Mouse (Mus musculus): Measurements from ENCODE around the gene Cables2. TPM values are rescaled to one million over a fixed set of nuclear protein-coding genes. Genes with fewer than 3 reads are reported as not detected.

Cables2 gene
- polyA plus RNA-seq, 1 experiment from 2014 or later: 8.4 TPM

DNA sequence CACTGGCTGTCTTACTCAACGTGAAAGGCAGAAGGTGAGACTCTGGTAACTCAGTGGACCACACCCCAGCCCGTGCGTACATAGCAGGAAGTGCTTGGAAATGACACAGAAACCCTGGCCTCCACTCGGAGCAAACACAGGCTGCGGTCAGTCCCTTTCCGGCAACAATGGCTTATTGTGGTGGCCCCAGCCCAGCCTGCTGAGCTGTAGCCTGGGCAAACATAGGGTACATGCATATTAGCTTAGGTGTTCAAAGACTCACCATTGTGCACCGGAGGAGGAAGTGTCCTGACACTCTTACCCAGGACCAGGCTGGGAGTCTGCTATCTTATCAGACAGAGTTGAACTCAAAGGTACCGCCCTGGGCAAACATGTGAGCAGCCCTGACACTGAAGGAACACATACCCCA, 3.6 kb upstream of the Cables2 start:
- H3K4me2 ChIP-seq: no peak overlapping the region; the same call in 1 of the 2 replicates
- no peak overlapping the region for H3K4me3 ChIP-seq
- no peaks in the 10 kb centered on the region for H3K27me3 ChIP-seq
- H3K4me1 ChIP-seq (replicated peaks): peaks cover 34% of the 10 kb centered on the region
- no peaks in the 10 kb centered on the region for H3K36me3 ChIP-seq
- ATAC-seq (replicated peaks; ENCODE audit: insufficient number of reproducible peaks, insufficient read depth, low FRiP score, low read depth): no peak
- no peak overlapping the region for H3K9ac ChIP-seq
- no peak overlapping the region for H3K27ac ChIP-seq
- WGBS: 31% methylated on average over 8 of the region's 8 CpGs
- H3K9me3 ChIP-seq (replicated peaks): no peaks in the 10 kb centered on the region

DNA sequence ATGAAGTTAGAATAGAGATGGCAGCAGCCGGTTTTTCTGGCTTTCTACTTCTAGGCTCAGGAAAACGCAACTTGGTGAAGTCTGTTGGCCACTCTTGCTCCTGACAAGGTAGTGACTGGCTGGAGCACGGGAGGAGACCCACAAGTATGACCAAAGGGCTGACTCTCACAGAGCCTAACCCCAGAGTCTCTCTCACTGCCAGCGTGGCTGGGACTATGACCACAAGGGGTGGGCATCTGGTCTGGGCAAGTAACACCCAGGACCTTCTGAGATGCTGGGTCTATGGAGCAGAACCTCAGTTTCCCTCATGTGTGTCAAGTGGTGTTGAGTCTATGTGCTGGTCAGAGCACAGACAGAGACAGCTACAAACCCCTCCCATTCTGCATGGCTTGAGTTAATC, 3.1 kb upstream of the Cables2 start:
- Histone ChIP-seq H3K9me3 (replicated peaks) (no peaks in the 10 kb centered on the region), H3K4me3 (no peak overlapping the region), H3K9ac (no peak overlapping the region), H3K4me1 (replicated peaks) (peaks cover 38% of the 10 kb centered on the region), H3K27ac (peak overlapping the region; percentile 36; the same call in 1 of the 2 replicates), H3K36me3 (no peaks in the 10 kb centered on the region), H3K27me3 (no peaks in the 10 kb centered on the region), H3K4me2 (peak overlapping the region; percentile 24)
- ATAC-seq (replicated peaks; ENCODE audit: insufficient number of reproducible peaks, insufficient read depth, low FRiP score, low read depth): no peak
- 30% methylated on average over 4 of the region's 4 CpGs for WGBS

DNA sequence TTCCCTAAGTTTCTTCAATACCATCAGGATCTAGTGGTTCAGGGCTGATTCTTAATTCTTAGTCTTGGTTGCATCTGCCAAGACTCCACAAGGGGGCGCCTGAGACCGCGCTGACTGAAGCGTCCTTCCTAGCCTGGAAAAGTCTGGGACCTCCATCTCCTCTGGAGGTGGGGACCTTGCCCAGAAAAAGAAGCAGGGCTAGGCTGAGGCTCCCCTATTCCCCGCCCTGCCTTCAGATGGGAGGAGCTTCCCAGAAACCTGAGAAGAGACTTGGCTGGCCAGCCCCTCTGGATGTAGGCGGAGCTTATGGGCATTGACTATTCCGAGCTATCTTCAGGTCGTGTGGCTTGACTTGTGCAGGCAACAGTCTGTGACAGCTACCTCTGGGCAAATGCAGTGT, 2.5 kb upstream of the Cables2 start:
- H3K27ac ChIP-seq: peak overlapping the region; percentile 36; the same call in 1 of the 2 replicates
- H3K36me3 ChIP-seq: no peaks in the 10 kb centered on the region
- H3K4me3 ChIP-seq: 0 out of 2 replicates have a peak overlapping the region, but pooled peaks have one; percentile 4
- peaks cover 40% of the 10 kb centered on the region for H3K4me1 ChIP-seq (replicated peaks)
- WGBS: 2% methylated on average over 8 of the region's 8 CpGs
- no peak overlapping the region for H3K9ac ChIP-seq
- no peaks in the 10 kb centered on the region for H3K9me3 ChIP-seq (replicated peaks)
- peak; percentile 61 for ATAC-seq (replicated peaks; ENCODE audit: insufficient number of reproducible peaks, insufficient read depth, low FRiP score, low read depth)
- H3K4me2 ChIP-seq: peak overlapping the region; percentile 24
- H3K27me3 ChIP-seq: no peaks in the 10 kb centered on the region

DNA sequence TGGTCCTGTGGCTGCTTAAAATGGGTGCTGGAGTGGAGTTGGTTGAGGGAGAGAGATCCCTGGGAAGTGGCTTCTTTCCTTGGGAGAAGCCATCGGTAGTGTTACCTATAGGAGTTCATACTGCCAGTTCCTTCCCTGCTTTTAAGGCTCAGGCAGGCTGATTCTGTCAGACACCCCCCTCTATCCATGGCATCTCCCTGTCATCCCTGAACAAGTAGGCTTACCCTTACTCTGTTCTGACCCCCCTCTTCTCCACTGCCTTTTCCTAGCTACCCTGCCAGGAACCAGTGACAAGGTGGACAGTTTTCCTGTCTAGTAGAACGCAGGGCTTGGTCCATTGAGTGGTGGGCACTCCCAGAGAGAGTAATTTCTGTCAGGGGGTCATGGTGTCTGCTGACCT, 1.2 kb upstream of the Cables2 start:
- H3K4me1 ChIP-seq (replicated peaks): peaks cover 40% of the 10 kb centered on the region
- H3K4me2 ChIP-seq: no peak overlapping the region
- no peaks in the 10 kb centered on the region for H3K27me3 ChIP-seq
- no peak for ATAC-seq (replicated peaks; ENCODE audit: insufficient number of reproducible peaks, insufficient read depth, low FRiP score, low read depth)
- H3K36me3 ChIP-seq: no peaks in the 10 kb centered on the region
- H3K27ac ChIP-seq: no peak overlapping the region
- H3K4me3 ChIP-seq: no peak overlapping the region
- H3K9me3 ChIP-seq (replicated peaks): no peaks in the 10 kb centered on the region
- no peak overlapping the region for H3K9ac ChIP-seq
- 93% methylated on average over 2 of the region's 2 CpGs for WGBS

DNA sequence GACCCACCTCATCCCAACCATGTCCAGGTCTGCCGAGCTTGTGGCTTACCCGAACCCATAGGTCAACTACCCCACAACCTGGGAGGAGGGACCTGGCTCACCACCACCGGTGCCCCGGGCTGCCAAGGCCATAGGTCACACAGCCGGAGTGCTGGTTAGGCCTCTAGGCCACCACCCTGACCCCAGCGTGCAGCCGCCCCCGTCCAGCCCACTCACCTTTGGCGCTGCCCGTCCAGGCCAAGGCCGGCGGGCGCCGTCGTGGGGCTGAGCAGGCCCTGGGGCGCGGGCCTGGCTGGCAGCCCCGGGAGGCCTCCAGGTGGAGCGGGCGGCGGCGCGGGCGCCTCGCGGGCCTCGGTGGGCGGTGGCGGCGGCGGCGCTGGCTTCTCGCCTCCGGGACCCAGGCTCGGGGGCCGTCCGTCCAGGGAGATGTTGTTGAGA, 393 bp downstream of the Cables2 start:
- Histone ChIP-seq H3K4me2 (peak overlapping the region; percentile 95), H3K27ac (peak overlapping the region; percentile 67), H3K36me3 (no peaks in the 10 kb centered on the region), H3K9ac (peak overlapping the region; percentile 89), H3K9me3 (replicated peaks) (no peaks in the 10 kb centered on the region), H3K4me1 (replicated peaks) (peaks cover 40% of the 10 kb centered on the region), H3K27me3 (no peaks in the 10 kb centered on the region), H3K4me3 (peak overlapping the region; percentile 82)
- WGBS: under 1% methylated on average over 24 of the region's 37 CpGs
- peak; percentile 25 for ATAC-seq (replicated peaks; ENCODE audit: insufficient number of reproducible peaks, insufficient read depth, low FRiP score, low read depth)

DNA sequence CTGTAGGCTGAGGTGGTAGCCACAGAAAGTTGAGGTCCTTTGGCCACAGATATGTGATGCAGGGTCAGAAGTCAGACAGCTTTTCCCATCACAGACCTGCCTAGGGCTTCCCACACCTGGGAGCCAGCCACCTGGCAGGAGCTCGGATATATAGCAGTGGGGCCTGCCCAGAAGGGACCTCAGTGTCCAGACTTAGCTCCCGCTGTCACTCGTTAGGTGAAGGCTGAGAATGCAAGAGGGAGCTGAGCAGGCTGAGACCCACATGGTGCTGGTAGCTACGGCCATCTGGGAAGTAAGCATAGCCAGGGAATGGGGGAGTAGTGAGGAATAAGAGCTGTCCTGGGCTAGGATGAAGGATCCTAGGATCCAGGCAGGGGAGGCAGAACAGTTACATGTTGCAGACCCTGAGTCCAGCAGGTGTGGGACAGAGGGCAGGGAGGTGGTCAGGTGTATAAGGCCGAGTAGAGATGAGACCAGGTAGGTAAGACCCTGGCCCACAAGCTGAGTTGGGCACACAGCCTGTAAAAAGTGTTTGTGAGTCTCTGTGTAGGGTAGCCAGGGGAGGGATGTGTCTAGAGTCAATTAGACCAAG, 1.4 kb downstream of the Cables2 start:
- Histone ChIP-seq H3K4me1 (replicated peaks) (peaks cover 35% of the 10 kb centered on the region), H3K4me3 (peak overlapping the region; percentile 82), H3K27me3 (no peaks in the 10 kb centered on the region), H3K4me2 (peak overlapping the region; percentile 95), H3K36me3 (no peaks in the 10 kb centered on the region), H3K27ac (no peak overlapping the region), H3K9me3 (replicated peaks) (no peaks in the 10 kb centered on the region), H3K9ac (peak overlapping the region; percentile 89)
- ATAC-seq (replicated peaks; ENCODE audit: insufficient number of reproducible peaks, insufficient read depth, low FRiP score, low read depth): no peak
- 64% methylated on average over 5 of the region's 5 CpGs for WGBS

DNA sequence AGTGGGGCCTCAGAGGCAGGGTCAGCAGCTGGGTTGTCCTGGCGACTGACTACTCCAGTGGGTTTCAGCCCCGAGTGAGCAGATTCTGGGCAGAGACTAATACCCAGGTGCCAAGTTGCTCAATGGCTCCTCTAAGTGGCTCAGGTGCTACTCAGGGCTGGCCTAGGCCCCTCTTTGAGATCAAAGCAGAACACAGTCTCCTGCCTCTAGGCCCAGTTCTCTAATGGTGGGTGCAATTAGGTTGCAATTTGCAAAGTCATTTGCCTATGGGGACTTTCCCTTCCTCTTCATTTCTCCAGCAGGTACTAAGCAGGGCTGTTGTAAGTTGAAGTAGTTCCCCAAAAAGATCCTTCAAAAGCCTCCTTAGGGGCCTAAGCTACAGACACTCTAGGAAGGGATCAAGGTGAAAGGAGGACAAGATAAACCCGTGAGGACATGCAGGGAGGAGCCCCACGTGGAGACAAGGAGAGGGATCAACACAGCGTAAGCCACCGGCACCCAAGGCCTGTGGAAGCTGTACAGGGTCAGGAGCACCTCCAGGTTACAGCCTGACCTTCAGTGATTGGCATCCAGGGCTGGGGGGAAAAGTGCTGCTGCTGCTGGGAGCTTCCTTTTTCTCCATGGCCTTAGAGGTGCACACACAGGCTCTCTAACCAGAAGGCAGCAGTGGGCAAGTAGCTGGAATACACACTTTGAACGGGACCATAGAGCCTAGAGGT, 2.6 kb downstream of the Cables2 start:
- Histone ChIP-seq H3K36me3 (no peaks in the 10 kb centered on the region), H3K9ac (no peak overlapping the region), H3K4me3 (no peak overlapping the region), H3K4me1 (replicated peaks) (peaks cover 24% of the 10 kb centered on the region), H3K27ac (no peak overlapping the region), H3K9me3 (replicated peaks) (no peaks in the 10 kb centered on the region), H3K4me2 (no peak overlapping the region), H3K27me3 (no peaks in the 10 kb centered on the region)
- no peak for ATAC-seq (replicated peaks; ENCODE audit: insufficient number of reproducible peaks, insufficient read depth, low FRiP score, low read depth)
- 62% methylated on average over 7 of the region's 7 CpGs for WGBS

DNA sequence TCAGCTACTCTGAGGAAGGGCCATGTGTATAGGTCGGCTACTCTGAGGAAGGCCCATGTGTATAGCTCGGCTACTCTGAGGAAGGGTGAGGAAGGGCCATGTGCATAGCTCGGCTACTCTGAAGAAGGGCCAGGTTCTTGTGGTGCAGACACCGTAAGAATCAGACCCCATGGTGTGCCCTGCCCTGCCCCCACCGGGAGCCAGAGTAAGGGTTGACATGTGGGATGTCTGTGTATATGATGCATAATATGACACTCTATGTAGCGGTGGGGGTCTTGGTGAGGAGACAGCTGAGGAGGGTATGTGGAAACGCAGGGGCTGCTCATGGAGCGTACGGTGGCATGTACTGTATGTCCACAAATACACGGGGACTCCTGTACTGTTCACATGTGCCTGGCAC, 4.0 kb downstream of the Cables2 start:
- peaks cover under 1% of the 10 kb centered on the region; the same call in 1 of the 2 replicates for H3K36me3 ChIP-seq
- H3K9ac ChIP-seq: no peak overlapping the region
- WGBS: 89% methylated on average over 10 of the region's 10 CpGs
- H3K27ac ChIP-seq: no peak overlapping the region
- peaks cover 21% of the 10 kb centered on the region for H3K4me1 ChIP-seq (replicated peaks)
- no peak for ATAC-seq (replicated peaks; ENCODE audit: insufficient number of reproducible peaks, insufficient read depth, low FRiP score, low read depth)
- H3K9me3 ChIP-seq (replicated peaks): no peaks in the 10 kb centered on the region
- H3K4me3 ChIP-seq: no peak overlapping the region
- H3K4me2 ChIP-seq: no peak overlapping the region
- no peaks in the 10 kb centered on the region for H3K27me3 ChIP-seq

DNA sequence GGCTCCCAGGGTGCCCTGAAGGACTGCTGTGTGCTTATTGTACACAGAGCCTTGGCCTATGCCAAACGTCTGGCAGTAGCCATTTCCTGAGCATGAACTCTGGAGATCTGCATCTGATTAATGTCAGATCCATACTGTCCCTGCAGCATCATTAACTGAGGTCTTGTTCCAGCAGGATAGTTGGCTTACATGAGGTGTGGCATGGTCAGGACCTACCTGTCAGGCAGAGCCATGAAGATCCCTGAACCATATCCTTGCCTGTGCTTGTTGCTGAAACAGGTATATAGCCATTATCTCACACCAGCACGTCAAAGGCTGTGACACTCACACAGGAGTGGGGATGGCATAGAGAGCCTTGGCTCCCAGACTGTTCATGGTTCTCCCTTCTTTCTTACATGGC, 5.3 kb downstream of the Cables2 start:
- ATAC-seq (replicated peaks; ENCODE audit: insufficient number of reproducible peaks, insufficient read depth, low FRiP score, low read depth): no peak
- peaks cover 18% of the 10 kb centered on the region for H3K4me1 ChIP-seq (replicated peaks)
- no peak overlapping the region for H3K4me2 ChIP-seq
- no peak overlapping the region for H3K27ac ChIP-seq
- H3K9ac ChIP-seq: no peak overlapping the region
- 67% methylated on average over 2 of the region's 2 CpGs for WGBS
- H3K9me3 ChIP-seq (replicated peaks): no peaks in the 10 kb centered on the region
- no peak overlapping the region for H3K4me3 ChIP-seq
- no peaks in the 10 kb centered on the region for H3K27me3 ChIP-seq
- peaks cover 12% of the 10 kb centered on the region; the same call in 1 of the 2 replicates for H3K36me3 ChIP-seq

DNA sequence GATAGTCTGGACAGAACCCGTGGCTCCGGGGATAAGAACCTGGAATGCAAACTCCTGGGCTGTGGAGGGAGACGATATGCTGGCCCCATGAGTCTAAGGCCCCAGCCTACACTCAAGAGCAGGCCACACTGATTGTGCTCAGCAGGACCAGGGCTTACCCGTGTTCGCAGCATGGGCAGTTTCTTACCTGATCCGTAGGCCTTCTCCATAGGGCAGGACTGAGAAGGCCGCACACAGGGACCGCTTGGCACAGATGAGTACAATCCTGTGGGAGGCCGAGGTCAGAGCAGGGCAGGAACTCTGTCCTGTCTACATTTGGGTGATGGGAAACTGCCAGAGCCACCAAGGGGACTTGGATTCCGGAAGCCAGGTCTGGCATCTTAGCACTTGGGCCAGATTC, 10.4 kb downstream of the Cables2 start:
- H3K9me3 ChIP-seq (replicated peaks): no peaks in the 10 kb centered on the region
- H3K4me3 ChIP-seq: no peak overlapping the region
- no peak for ATAC-seq (replicated peaks; ENCODE audit: insufficient number of reproducible peaks, insufficient read depth, low FRiP score, low read depth)
- WGBS: 72% methylated on average over 10 of the region's 10 CpGs
- H3K9ac ChIP-seq: no peak overlapping the region
- H3K36me3 ChIP-seq: peaks cover 45% of the 10 kb centered on the region
- H3K4me2 ChIP-seq: no peak overlapping the region
- H3K27ac ChIP-seq: peak overlapping the region; percentile 69
- peaks cover 22% of the 10 kb centered on the region for H3K4me1 ChIP-seq (replicated peaks)
- H3K27me3 ChIP-seq: no peaks in the 10 kb centered on the region

DNA sequence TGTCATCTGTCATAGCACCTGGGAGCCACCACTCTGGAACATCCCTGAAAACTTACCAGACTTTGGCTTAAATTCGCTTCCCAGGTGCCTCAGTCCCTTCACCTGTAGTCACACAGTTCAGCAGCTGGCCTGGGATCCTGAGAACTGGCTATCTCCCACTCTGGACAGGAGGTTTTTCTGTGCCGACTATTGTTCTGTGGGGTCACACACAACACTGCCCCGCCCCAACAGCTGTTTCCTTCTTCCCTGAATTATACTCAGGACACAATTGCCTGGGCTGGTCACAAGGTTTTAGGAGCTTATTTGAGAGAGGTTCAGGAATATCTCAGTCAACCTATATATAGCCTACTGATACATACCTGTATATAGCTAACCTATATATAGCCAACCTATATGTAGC, 10.9 kb downstream of the Cables2 start:
- no peaks in the 10 kb centered on the region for H3K9me3 ChIP-seq (replicated peaks)
- WGBS: 66% methylated on average over 3 of the region's 3 CpGs
- peak; percentile 29; the same call in 1 of the 2 replicates for ATAC-seq (replicated peaks; ENCODE audit: insufficient number of reproducible peaks, insufficient read depth, low FRiP score, low read depth)
- H3K4me1 ChIP-seq (replicated peaks): peaks cover 24% of the 10 kb centered on the region
- H3K36me3 ChIP-seq: peaks cover 45% of the 10 kb centered on the region
- H3K4me2 ChIP-seq: no peak overlapping the region
- H3K27me3 ChIP-seq: no peaks in the 10 kb centered on the region
- no peak overlapping the region for H3K4me3 ChIP-seq
- H3K9ac ChIP-seq: no peak overlapping the region
- H3K27ac ChIP-seq: peak overlapping the region; percentile 69
